Mouse (Mus musculus): ENCODE data around the gene Hmox2. TPM values are rescaled to one million over a fixed set of nuclear protein-coding genes. Genes with fewer than 3 reads are reported as not detected.

Hmox2 gene
- polyA plus RNA-seq, 1 experiment from 2014 or later: 104 TPM

DNA sequence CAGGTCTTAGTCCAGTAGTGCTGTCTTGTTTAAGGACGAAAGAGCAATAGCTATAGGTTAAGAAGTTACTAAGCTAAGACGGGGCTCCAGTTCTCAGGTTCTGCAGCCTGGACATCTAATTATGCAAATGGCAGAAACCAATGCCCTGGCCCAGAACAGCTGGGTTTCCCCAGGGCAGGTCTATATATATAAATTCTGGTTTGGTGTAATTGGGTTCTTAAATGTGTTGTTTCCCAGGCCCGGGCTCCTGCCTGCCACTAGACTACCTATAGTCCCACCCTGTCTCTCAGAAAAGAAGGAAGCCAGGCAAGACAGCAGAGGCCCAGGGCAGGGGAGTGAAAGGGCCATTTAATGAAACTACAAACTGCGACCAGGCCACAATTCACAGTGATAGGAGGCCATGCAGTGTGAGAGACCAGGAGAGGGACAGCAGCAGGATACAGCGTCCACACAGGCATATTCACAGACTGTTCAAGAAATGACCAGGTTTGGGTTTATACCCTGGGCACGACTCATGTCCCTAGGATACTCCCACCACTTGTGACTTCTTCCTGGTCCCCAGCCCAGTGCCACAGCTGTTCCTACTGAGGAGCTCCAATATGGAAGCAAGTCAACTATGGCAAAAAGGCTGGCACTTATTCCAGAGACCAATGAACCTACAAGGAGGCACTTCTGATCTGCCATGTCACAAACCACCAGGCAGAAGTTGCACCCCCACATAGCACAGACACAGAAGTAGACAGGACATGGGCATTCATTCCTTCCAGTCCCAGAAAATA is 41.0 kb downstream of the Hmox2 start:
- no peak overlapping the region for H3K9ac ChIP-seq
- no peaks in the 10 kb centered on the region for H3K4me1 ChIP-seq (ENCODE audit: insufficient read depth)
- H3K27me3 ChIP-seq (ENCODE audit: insufficient read depth, low read length): no peaks in the 10 kb centered on the region
- DNase-seq (no peak), ATAC-seq (ENCODE audit: insufficient read depth) (no peak)
- WGBS: 84% methylated on average over 6 of the region's 6 CpGs
- no peak overlapping the region for H3K4me3 ChIP-seq (ENCODE audit: low read depth, low read length)
- peaks cover 69% of the 10 kb centered on the region for H3K36me3 ChIP-seq (ENCODE audit: insufficient read depth)
- H3K9me3 ChIP-seq (ENCODE audit: low read depth, low read length): no peaks in the 10 kb centered on the region
- no peak overlapping the region for H3K27ac ChIP-seq (ENCODE audit: low read depth)
- no peak overlapping the region for H3K4me2 ChIP-seq
- TF ChIP-seq CTCF (IDR thresholded peaks at IDR 0.05; ENCODE audit: low read depth): no peak

GRCm38 (mm10) chr16:4768719-4769118 is 42.6 kb downstream of the Hmox2 start:
- Histone ChIP-seq H3K36me3 (ENCODE audit: insufficient read depth) (peaks cover 69% of the 10 kb centered on the region), H3K27ac (ENCODE audit: low read depth) (no peak overlapping the region), H3K9ac (no peak overlapping the region), H3K27me3 (ENCODE audit: insufficient read depth, low read length) (no peaks in the 10 kb centered on the region), H3K9me3 (ENCODE audit: low read depth, low read length) (no peaks in the 10 kb centered on the region), H3K4me3 (ENCODE audit: low read depth, low read length) (no peak overlapping the region), H3K4me2 (no peak overlapping the region), H3K4me1 (ENCODE audit: insufficient read depth) (no peaks in the 10 kb centered on the region)
- TF ChIP-seq CTCF (IDR thresholded peaks at IDR 0.05; ENCODE audit: low read depth): no peak
- DNase-seq: no peak
- no peak for ATAC-seq (ENCODE audit: insufficient read depth)
- WGBS: 97% methylated on average over 5 of the region's 5 CpGs

- DNase-seq (no peak), ATAC-seq (ENCODE audit: insufficient read depth) (no peak)
- H3K9ac ChIP-seq: no peak overlapping the region
- 41% methylated on average over 1 of the region's 1 CpGs for WGBS
- no peaks in the 10 kb centered on the region for H3K4me1 ChIP-seq (ENCODE audit: insufficient read depth)
- no peaks in the 10 kb centered on the region for H3K27me3 ChIP-seq (ENCODE audit: insufficient read depth, low read length)
- H3K36me3 ChIP-seq (ENCODE audit: insufficient read depth): peaks cover 27% of the 10 kb centered on the region
- no peak overlapping the region for H3K27ac ChIP-seq (ENCODE audit: low read depth)
- no peak overlapping the region for H3K4me2 ChIP-seq
- no peaks in the 10 kb centered on the region for H3K9me3 ChIP-seq (ENCODE audit: low read depth, low read length)
- no peak for TF ChIP-seq CTCF (IDR thresholded peaks at IDR 0.05; ENCODE audit: low read depth)
- no peak overlapping the region for H3K4me3 ChIP-seq (ENCODE audit: low read depth, low read length)
Measured at GRCm38 (mm10) chr16:4773289-4773970, 47.3 kb downstream of the Hmox2 start.

GRCm38 (mm10) chr16:4777171-4777904 is 51.2 kb downstream of the Hmox2 start:
- TF ChIP-seq CTCF (IDR thresholded peaks at IDR 0.05; ENCODE audit: low read depth): no peak
- no peak for ATAC-seq (ENCODE audit: insufficient read depth)
- Histone ChIP-seq H3K27me3 (ENCODE audit: insufficient read depth, low read length) (no peaks in the 10 kb centered on the region), H3K27ac (ENCODE audit: low read depth) (no peak overlapping the region), H3K4me3 (ENCODE audit: low read depth, low read length) (no peak overlapping the region), H3K9me3 (ENCODE audit: low read depth, low read length) (no peaks in the 10 kb centered on the region), H3K4me1 (ENCODE audit: insufficient read depth) (0 out of 2 replicates have a peak, but pooled peaks cover 2% of the 10 kb centered on the region), H3K36me3 (ENCODE audit: insufficient read depth) (0 out of 2 replicates have a peak, but pooled peaks cover 7% of the 10 kb centered on the region), H3K4me2 (no peak overlapping the region), H3K9ac (no peak overlapping the region)
- 92% methylated on average over 3 of the region's 3 CpGs for whole genome bisulfite sequencing
- DNase-seq: no peak

DNA sequence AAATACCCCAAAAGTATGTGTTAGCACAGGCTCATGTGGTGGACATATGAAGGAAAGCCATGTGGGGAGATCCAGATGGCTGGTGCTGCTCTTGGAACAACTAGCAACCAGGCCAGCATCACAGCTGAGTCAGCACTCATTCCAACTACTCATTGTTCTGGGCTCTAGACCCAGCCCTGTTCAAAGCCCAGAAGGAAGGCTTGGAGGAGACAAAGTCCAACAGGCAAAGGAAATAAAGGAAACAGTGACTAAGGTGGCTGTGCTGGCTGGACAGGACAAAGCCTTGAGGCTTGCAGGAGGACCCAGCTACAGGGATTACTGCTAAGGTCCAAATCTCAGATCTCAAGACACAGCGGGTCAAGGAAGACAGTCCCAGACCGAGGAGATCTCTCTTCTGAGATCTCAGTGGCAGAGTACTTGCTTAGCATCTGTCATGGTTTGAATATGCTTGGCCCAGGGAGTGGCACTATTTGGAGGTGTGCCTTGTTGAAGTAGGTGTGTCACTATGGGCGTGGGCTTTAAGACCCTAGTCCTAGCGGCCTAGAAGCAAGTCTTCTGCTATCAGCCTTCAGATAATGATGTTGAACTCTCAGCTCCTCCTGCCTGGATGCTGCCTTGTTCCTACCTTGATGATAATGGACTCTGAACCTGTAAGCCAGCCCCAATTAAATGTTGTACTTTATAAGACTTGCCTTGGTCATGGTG is 51.9 kb downstream of the Hmox2 start:
- Histone ChIP-seq H3K36me3 (ENCODE audit: insufficient read depth) (0 out of 2 replicates have a peak, but pooled peaks cover 7% of the 10 kb centered on the region), H3K4me1 (ENCODE audit: insufficient read depth) (0 out of 2 replicates have a peak, but pooled peaks cover 2% of the 10 kb centered on the region), H3K27ac (ENCODE audit: low read depth) (no peak overlapping the region), H3K4me2 (no peak overlapping the region), H3K9ac (no peak overlapping the region), H3K9me3 (ENCODE audit: low read depth, low read length) (no peaks in the 10 kb centered on the region), H3K27me3 (ENCODE audit: insufficient read depth, low read length) (no peaks in the 10 kb centered on the region), H3K4me3 (ENCODE audit: low read depth, low read length) (no peak overlapping the region)
- DNase-seq (no peak), ATAC-seq (ENCODE audit: insufficient read depth) (no peak)
- WGBS: 90% methylated on average over 4 of the region's 4 CpGs
- TF ChIP-seq CTCF (IDR thresholded peaks at IDR 0.05; ENCODE audit: low read depth): no peak

DNA sequence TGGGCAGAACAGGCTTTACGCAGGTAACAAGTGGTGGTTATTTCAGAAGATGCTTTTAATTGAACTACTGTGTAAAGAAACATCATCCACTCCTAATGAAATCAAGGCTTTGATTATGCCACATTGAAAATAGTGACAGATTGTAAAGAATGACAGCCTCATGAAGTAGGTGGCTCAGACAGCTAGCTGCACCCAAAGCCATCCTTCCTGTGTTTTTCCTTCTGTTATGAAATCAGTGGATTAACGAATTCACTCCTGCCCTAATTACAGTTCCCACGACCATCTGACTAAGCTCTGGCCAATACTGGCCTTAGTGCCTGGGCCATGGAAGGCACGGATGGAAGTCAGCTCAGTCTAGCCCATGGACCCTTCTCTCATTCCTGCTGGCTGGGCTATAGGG is 52.8 kb downstream of the Hmox2 start:
- 0 out of 2 replicates have a peak, but pooled peaks cover 2% of the 10 kb centered on the region for H3K4me1 ChIP-seq (ENCODE audit: insufficient read depth)
- WGBS: 90% methylated on average over 4 of the region's 4 CpGs

More for the DNA sequence above, 52.8 kb downstream of the Hmox2 start:
- H3K36me3 ChIP-seq (ENCODE audit: insufficient read depth): peaks cover 14% of the 10 kb centered on the region; the same call in 1 of the 2 replicates
- no peak overlapping the region for H3K4me3 ChIP-seq (ENCODE audit: low read depth, low read length)
- H3K9ac ChIP-seq: no peak overlapping the region
- ATAC-seq (ENCODE audit: insufficient read depth) (no peak), DNase-seq (no peak)
- H3K27me3 ChIP-seq (ENCODE audit: insufficient read depth, low read length): no peaks in the 10 kb centered on the region
- no peak overlapping the region for H3K27ac ChIP-seq (ENCODE audit: low read depth)
- no peak overlapping the region for H3K4me2 ChIP-seq
- TF ChIP-seq CTCF (IDR thresholded peaks at IDR 0.05; ENCODE audit: low read depth): no peak
- no peaks in the 10 kb centered on the region for H3K9me3 ChIP-seq (ENCODE audit: low read depth, low read length)

Data from lung, embryonic 14.5 days (tissue).